Mouse (Mus musculus) liver, postnatal 0 days (tissue): ENCODE data around the gene Acsm1.

Experiments
- CTCF ChIP-seq: sonication (generic); IDR thresholded peaks from 2 replicates; pipeline ENCODE4 v1.5.1; 2016; ENCODE audit warnings: antibody characterized with exemption, low read depth
- EP300 ChIP-seq: IDR thresholded peaks from 2 replicates; pipeline ENCODE4 v1.6.1; 2016; ENCODE audit warnings: antibody characterized with exemption, low read depth, mild to moderate bottlenecking

DNA sequence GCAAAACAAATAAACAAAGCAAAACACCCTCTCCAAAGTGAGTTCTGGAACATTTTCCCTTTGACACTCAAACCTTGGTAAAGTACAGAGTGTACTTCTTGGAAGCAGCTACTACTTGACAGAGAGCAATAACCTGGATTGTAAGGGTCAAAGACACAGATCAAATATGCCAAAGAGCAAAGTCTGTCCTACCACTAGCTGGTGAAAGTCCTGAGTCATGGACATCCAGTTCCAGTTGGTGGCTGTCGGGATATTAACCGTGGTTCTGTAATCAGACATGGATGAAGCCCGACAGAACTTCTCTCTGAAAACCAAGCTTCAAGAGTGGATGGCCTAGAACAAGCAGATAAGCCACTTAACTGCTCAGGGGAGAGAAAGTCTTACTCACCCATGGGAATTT is 61.1 kb downstream of the Acsm1 start:
- TF ChIP-seq CTCF (no peak), EP300 (peak; percentile 43; the same call in 1 of the 2 replicates)
